Mouse (Mus musculus) stomach, postnatal 0 days (tissue): ENCODE data around the gene Zfp874a.
"Not testable (repeated sequence)": the region's sequence is repeated elsewhere in the genome, so short reads cannot be mapped to it uniquely, and the experiment has no call there.

Source experiments
- CTCF ChIP-seq: IDR thresholded peaks from 2 replicates; pipeline ENCODE4 v1.5.1; 2016; ENCODE audit warnings: antibody characterized with exemption, low read depth, mild to moderate bottlenecking, moderate library complexity
- EP300 ChIP-seq: optimal IDR thresholded peaks from 2 replicates; pipeline ENCODE3; 2016; ENCODE audit warnings: antibody characterized with exemption

DNA sequence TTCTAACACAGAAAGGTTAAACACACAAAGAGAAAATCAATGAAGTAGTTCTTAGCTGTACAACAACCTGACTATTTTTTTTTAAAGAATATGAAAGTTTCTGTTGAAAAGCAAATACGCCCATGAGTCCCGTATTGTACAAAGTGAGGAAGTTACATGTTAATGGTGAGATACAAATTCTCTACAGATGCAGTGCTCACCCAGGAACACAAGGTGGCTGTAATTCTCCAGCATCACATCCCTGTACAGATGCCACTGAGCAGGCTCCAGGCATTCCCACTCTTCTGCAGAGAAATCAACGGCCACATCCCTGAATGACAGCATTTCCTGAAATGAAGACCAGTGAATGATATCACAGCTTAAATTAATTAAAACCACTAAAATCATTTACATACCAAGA, 37.8 kb downstream of the Zfp874a start:
- TF ChIP-seq CTCF, result peak; percentile 57
- not testable (repeated sequence) for TF ChIP-seq EP300
